Mouse (Mus musculus): ENCODE results near the gene Kdr.

The Kdr gene

GRCm38 (mm10) chr5:75978374-75979100, at the start of gene Kdr:
Gene Kdr, minus strand, starts transcription at chr5:75978458.
- DNase-seq (ENCODE audit: low read depth, low spot score) = no peak

- DNase-seq (ENCODE audit: low read depth, low spot score) = no peak
These were observed 48.5 kb upstream of the Kdr start for GRCm38 (mm10) chr5:76026805-76027204.

- no peak for DNase-seq (ENCODE audit: low read depth, low spot score)
These were observed 47.9 kb upstream of the Kdr start for GRCm38 (mm10) chr5:76025996-76026665.

GRCm38 (mm10) chr5:76023011-76023773, 44.9 kb upstream of the Kdr start:
- DNase-seq (ENCODE audit: low read depth, low spot score) = no peak

GRCm38 (mm10) chr5:76022436-76022835, 44.2 kb upstream of the Kdr start:
- DNase-seq (ENCODE audit: low read depth, low spot score) = no peak

- no peak for DNase-seq (ENCODE audit: low read depth, low spot score)
These were observed 40.1 kb upstream of the Kdr start for GRCm38 (mm10) chr5:76018321-76018720.

- DNase-seq (ENCODE audit: low read depth, low spot score) = no peak
These were observed 37.8 kb upstream of the Kdr start for GRCm38 (mm10) chr5:76016086-76016485.

- no peak for DNase-seq (ENCODE audit: low read depth, low spot score)
These were observed 35.7 kb upstream of the Kdr start for GRCm38 (mm10) chr5:76013881-76014431.

GRCm38 (mm10) chr5:76006403-76006802, 28.1 kb upstream of the Kdr start:
- DNase-seq (ENCODE audit: low read depth, low spot score) = no peak

GRCm38 (mm10) chr5:75990212-75990611, 12.0 kb upstream of the Kdr start:
- no peak for DNase-seq (ENCODE audit: low read depth, low spot score)

GRCm38 (mm10) chr5:75987530-75987929, 9.3 kb upstream of the Kdr start:
- peak; percentile 40 for DNase-seq (ENCODE audit: low read depth, low spot score)

- no peak for DNase-seq (ENCODE audit: low read depth, low spot score)
These were observed 2.5 kb upstream of the Kdr start for GRCm38 (mm10) chr5:75980521-75981311.

- no peak for DNase-seq (ENCODE audit: low read depth, low spot score)
These were observed 850 bp upstream of the Kdr start for GRCm38 (mm10) chr5:75979108-75979507.

GRCm38 (mm10) chr5:75977441-75978373, 551 bp downstream of the Kdr start:
- DNase-seq (ENCODE audit: low read depth, low spot score) = no peak

- DNase-seq (ENCODE audit: low read depth, low spot score) = no peak
These were observed 1.6 kb downstream of the Kdr start for GRCm38 (mm10) chr5:75976696-75977095.

- no peak for DNase-seq (ENCODE audit: low read depth, low spot score)
These were observed 2.9 kb downstream of the Kdr start for GRCm38 (mm10) chr5:75975398-75975797.

GRCm38 (mm10) chr5:75974543-75975130, 3.6 kb downstream of the Kdr start:
- DNase-seq (ENCODE audit: low read depth, low spot score) = no peak

GRCm38 (mm10) chr5:75969887-75970286, 8.4 kb downstream of the Kdr start:
- DNase-seq (ENCODE audit: low read depth, low spot score) = no peak

- no peak for DNase-seq (ENCODE audit: low read depth, low spot score)
These were observed 15.7 kb downstream of the Kdr start for GRCm38 (mm10) chr5:75962558-75962957.

All from telencephalon, adult 2 months (tissue).